8 mouse cellular contexts compared by ENCODE assay signal in the genomic region with DNA sequence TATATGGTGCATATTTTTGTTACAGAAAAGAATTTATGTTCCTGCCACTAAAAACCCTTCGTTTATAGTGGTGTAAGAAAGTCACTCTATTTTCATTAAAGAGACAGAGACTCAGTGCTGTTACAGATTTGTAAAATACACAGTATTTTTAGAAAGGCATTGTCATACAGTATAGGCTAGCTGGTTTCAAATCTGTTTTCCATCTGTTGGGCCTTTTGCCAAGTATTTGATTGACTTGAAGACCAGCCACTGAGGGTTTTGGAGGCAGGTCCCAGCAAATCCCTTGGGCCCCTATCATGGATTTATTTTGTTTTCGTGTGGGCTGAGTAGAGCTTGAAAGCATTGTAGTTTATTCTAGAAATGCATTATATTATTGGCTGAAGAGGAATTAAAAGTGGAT. TPM values are rescaled to one million over a fixed set of nuclear protein-coding genes. Genes with fewer than 3 reads are reported as not detected.
DNase-seq lines count a peak whose midpoint lies in the region; ATAC-seq lines count a peak whose summit lies in the region.

No protein-coding gene starts in this region.

- ATAC-seq in intestine, embryonic 15.5 days: no peak

- H3K9ac ChIP-seq in intestine, embryonic 15.5 days: no peak overlapping the region

- WGBS in intestine, embryonic 15.5 days: 14% methylated on average over 2 of the region's 2 CpGs
- WGBS in midbrain, embryonic 10.5 days: 57% methylated on average over 2 of the region's 2 CpGs

- peak; percentile 47 for DNase-seq in embryo, embryonic 10 days (ENCODE audit: low spot score)
- no peak for DNase-seq in embryo, embryonic 9.5 days (ENCODE audit: extremely low spot score)
- peak; percentile 80 to 88 for DNase-seq in cerebellum, postnatal 14 days
- DNase-seq in gastrocnemius, postnatal 36 days: peak; percentile 23 to 62
- peak; percentile 54 to 78 for DNase-seq in left cerebral cortex, postnatal 10 days (ENCODE audit: extremely low spot score in 1 of 2, low spot score in 2 of 2)
- DNase-seq in midbrain, embryonic 10.5 days (ENCODE audit: low spot score): no peak
- DNase-seq in urinary bladder, postnatal 25 days (ENCODE audit: low spot score): peak; percentile 45

- H3K4me1 ChIP-seq in intestine, embryonic 15.5 days (replicated peaks): peaks cover 4% of the 10 kb centered on the region; the same call in 1 of the 2 replicates
- H3K4me1 ChIP-seq in midbrain, embryonic 10.5 days: peaks cover 25% of the 10 kb centered on the region

- H3K27me3 ChIP-seq in intestine, embryonic 15.5 days (replicated peaks): no peaks in the 10 kb centered on the region
- H3K27me3 ChIP-seq in midbrain, embryonic 10.5 days (ENCODE audit: low read depth, poor library complexity, severe bottlenecking): no peaks in the 10 kb centered on the region

- peaks cover 4% of the 10 kb centered on the region; the same call in 1 of the 2 replicates for H3K36me3 ChIP-seq in intestine, embryonic 15.5 days
- H3K36me3 ChIP-seq in midbrain, embryonic 10.5 days: peaks cover 38% of the 10 kb centered on the region

- peak overlapping the region; percentile 86 for H3K4me2 ChIP-seq in intestine, embryonic 15.5 days (replicated peaks)

- H3K9me3 ChIP-seq in intestine, embryonic 15.5 days: no peaks in the 10 kb centered on the region
- H3K9me3 ChIP-seq in midbrain, embryonic 10.5 days (replicated peaks): no peaks in the 10 kb centered on the region

- intact Hi-C loops in gastrocnemius, postnatal 36 days (cut with DNase I): no loop called here
- intact Hi-C loops in left cerebral cortex, postnatal 10 days (cut with DNase I): loop anchor here (5.0 kb wide), 1 partner anchor 39 kb away; a partner anchor contains a TSS

- peak overlapping the region; percentile 72 for H3K4me3 ChIP-seq in intestine, embryonic 15.5 days (replicated peaks)
- peak overlapping the region; percentile 94 for H3K4me3 ChIP-seq in midbrain, embryonic 10.5 days

- H3K27ac ChIP-seq in intestine, embryonic 15.5 days: no peak overlapping the region
- H3K27ac ChIP-seq in midbrain, embryonic 10.5 days (replicated peaks): no peak overlapping the region; the same call in 1 of the 2 replicates

RNA-seq across cellular contexts. Expression of a gene that starts 1.8 kb away (rescaled TPM):
- total RNA-seq in gastrocnemius, postnatal 36 days (2021): 1 to 10 TPM; 4.5 to 7.1 TPM
- polyA plus RNA-seq in intestine, embryonic 15.5 days (2015; fragmentation: Nextera tagmentation; extraction: Ambion mirVana): 13.2 and 13.8 TPM in 2 replicates
- 10 to 100 TPM; 19.2 to 20.4 TPM for total RNA-seq in left cerebral cortex, postnatal 10 days (2021)
- 22.7 and 24.5 TPM in 2 replicates for polyA plus RNA-seq in midbrain, embryonic 10.5 days (2016; fragmentation: Nextera tagmentation; extraction: Ambion mirVana)

RNA-seq across cellular contexts. Expression of a gene that starts 40.1 kb away (rescaled TPM):
- 10 to 100 TPM; 32.2 to 38.4 TPM for total RNA-seq in gastrocnemius, postnatal 36 days (2021)
- polyA plus RNA-seq in intestine, embryonic 15.5 days (2015; fragmentation: Nextera tagmentation; extraction: Ambion mirVana): 13.4 and 14.7 TPM in 2 replicates
- 10 to 100 TPM; 49.2 to 61.1 TPM for total RNA-seq in left cerebral cortex, postnatal 10 days (2021)
- polyA plus RNA-seq in midbrain, embryonic 10.5 days (2016; fragmentation: Nextera tagmentation; extraction: Ambion mirVana): 20.2 and 24.2 TPM in 2 replicates

Comparison
In these comparisons a context has a peak if more than half of its experiments do, and no peak if none do; other contexts are left out.
1. DNase-seq: peak in embryo, embryonic 10 days (single experiment), cerebellum, postnatal 14 days (2 of 2), gastrocnemius, postnatal 36 days (2 of 2), left cerebral cortex, postnatal 10 days (2 of 2) and urinary bladder, postnatal 25 days (single experiment); none in embryo, embryonic 9.5 days (single experiment) and midbrain, embryonic 10.5 days (single experiment).